Mouse (Mus musculus) thymus, postnatal 10 days (tissue): ENCODE results near the gene Smim9.
A peak's percentile ranks its signal among the peaks of the same experiment; 100 is the strongest.

Experiments used
- DNase-seq, 2 experiments: peaks; one replicate each; pipeline ENCODE4 v3.0.0; 2021; ENCODE audit warnings: low spot score in 2 of 2

The Smim9 gene

GRCm38 (mm10) chrX:75163670-75164069 lies at the start of gene Smim9:
Gene Smim9 (minus strand): TSS chrX:75163770.
- no peak for DNase-seq

- DNase-seq: peak in 1 of 2 experiments; percentile 2
These were observed 7.9 kb downstream of the Smim9 start for GRCm38 (mm10) chrX:75155576-75156243.

DNA sequence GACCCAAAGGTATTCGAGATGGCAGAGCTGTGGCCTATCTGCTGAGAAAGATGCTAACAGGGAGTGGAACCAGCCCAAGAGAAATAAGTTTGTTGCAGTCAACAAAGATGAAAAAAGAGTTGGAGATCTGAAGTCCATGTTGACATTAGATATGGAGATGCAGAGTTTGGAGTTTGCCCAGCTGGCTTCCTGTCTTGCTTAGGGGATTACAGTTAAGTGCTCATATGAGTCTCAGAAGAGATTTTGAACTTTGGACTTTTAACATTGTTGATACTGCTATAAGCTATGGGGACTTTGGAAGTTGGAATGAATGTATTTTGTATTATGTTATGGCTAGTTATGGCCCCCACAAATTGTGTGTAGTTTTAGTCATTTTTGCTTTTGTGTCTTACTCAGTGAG lies 11.3 kb downstream of the Smim9 start:
- no peak for DNase-seq

GRCm38 (mm10) chrX:75150304-75150703 lies 13.3 kb downstream of the Smim9 start:
- DNase-seq: no peak

DNA sequence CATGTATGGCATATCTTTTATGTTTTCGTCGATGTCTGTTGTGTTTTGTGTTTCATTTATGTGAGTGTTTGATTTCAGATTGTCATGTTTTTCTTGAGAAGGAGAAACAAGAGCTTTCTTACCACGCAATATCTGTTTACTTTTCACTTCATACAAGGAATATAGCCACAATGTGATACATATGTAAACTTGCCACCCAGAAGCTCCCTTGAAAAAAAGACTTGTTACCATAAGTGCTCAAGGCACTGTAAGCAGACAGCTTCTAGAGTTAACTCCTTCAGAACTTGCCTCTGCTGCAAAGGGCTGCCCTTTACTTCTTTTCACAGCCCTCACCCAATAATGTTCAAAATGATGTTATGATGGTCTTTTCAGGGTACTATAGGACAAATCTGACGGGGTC lies 15.2 kb downstream of the Smim9 start:
- DNase-seq: no peak

DNA sequence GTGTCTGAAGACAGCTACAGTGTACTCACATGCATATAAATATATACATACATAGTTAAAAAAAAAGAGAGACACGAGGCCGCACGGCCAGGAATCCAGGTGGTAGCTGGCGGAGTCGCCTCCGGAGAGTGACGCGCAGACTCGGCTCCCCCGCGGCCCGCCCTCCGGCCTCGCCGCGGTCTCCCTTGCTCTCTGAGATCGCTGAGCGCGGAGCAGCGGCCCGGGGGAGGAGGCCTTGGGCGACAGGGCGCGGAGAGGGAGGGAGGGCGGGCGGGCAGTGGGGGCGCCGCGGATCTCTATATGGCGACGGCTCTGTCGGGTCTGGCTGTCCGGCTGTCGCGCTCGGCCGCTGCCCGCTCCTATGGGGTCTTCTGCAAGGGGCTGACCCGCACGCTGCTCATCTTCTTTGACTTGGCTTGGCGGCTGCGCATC lies 20.4 kb downstream of the Smim9 start:
- DNase-seq: peak in 1 of 2 experiments; percentile 16

GRCm38 (mm10) chrX:75138182-75138581 lies 25.4 kb downstream of the Smim9 start:
- no peak for DNase-seq

GRCm38 (mm10) chrX:75137729-75138128 lies 25.8 kb downstream of the Smim9 start:
- DNase-seq: no peak

- DNase-seq: no peak
These were observed 26.6 kb downstream of the Smim9 start for GRCm38 (mm10) chrX:75136938-75137337.

DNA sequence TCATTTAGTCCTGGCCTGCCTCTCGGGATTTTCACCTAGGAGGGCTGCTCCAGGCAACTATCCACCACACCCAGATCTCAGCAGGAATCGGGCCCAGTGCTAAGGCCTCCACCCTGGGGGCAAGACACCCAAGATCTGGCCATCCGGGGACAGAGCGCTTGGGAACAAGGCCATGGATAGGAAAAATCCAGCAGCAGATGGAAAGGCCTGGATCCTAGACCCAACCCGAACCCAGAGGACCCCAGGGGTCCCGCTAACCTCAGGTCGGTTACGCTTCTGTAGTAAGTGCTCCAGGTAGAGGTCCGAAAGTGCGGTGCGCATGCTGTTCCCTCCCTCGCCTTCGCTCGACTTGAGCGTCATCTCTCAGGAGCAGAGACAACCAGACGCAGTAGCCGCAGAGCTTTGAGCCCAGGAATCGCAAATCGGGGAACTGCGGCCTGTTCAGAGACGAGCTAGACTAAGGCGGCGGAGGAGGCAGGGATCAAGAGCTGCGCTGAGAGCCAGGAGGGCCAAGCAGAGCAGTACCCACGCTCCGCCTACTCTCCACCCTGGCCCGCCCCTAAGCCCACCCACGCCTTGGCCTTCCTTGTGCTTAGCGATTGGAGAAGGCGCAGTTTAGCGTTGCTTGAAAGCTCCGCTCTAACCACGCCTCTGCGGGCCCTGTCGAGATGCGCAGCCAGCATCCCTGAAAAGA lies 33.0 kb downstream of the Smim9 start, which contains the start of gene Mpp1:
Mpp1 (minus strand) TSS at position 550 of the 694 bp plus-strand sequence.
- DNase-seq: peak; percentile 71 to 77

GRCm38 (mm10) chrX:75129474-75129873 lies 34.1 kb downstream of the Smim9 start:
- no peak for DNase-seq

- peak in 1 of 2 experiments; percentile 8 for DNase-seq
These were observed 35.1 kb downstream of the Smim9 start for GRCm38 (mm10) chrX:75128333-75128980.

DNA sequence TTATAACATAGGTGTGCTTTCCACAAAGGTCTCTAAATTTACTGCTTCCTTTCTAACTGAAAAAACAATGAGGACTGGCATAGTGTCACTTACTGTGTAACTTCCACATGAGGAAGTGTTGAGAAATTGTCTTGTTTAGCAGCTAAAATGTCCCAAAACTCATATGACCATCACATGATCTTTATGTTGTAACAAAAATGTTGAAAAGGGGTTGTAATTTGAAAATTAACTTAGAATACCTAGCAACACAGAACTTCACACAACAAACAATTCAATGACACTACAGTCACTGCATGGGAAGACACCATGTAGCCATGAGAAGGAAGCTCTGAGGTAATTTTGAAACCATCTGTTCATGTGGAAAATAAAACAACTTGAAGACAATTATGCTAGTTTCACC lies 36.7 kb downstream of the Smim9 start:
- no peak for DNase-seq

- DNase-seq: no peak
These were observed 38.0 kb downstream of the Smim9 start for GRCm38 (mm10) chrX:75125606-75126005.

DNA sequence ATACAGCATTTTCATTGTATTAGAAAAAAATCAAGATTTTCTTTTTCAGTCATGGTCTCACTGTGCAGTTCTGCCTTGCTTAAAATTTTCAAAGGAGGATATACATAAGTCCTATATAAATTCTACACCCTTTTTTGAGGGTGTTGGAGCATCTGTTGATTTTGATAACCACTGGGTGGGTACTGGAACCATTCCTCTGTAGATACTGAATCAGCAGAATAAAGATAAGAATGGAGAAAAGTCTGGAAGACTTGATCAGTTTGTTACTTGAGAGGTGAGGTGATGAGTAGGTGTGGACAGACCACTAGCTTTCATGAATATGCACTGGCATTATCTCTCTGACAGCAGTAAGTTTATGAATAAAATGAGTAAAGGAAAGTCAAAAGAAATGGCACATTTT lies 48.0 kb downstream of the Smim9 start:
- no peak for DNase-seq

GRCm38 (mm10) chrX:75102293-75102692 lies 61.3 kb downstream of the Smim9 start:
- no peak for DNase-seq

GRCm38 (mm10) chrX:75098799-75099198 lies 64.8 kb downstream of the Smim9 start:
- no peak for DNase-seq

DNA sequence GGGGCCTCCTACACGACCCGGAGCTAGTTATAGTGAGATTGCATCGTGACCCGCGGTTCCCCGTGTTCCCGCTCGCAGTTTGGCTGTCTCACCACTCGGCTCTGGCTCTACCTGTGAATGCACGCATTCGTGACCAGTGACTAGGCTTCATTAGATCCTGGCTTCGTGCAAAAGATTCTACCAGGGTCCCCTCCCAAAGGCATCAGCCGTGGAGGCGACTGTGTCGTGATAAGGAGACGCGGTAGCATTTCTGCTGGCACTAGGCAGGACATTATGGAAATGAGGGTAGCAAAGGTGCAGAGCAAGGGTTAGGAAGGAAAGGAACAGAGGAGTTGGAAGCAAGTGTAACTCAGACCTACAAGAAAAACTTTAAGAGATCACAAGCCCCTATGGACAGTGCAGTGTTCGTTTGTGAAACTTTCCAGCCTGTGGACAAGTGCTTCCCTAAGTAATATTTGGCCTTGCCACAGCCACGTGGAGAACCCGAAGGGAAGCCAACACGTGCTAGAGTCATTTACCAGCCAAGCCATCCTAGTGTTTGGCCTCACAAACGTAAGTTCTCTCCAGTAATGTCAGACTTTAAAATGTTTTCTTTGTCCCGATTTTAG lies 67.3 kb downstream of the Smim9 start:
- DNase-seq: no peak
